ENCODE assay signal across 10 mouse cellular contexts in the genomic region with DNA sequence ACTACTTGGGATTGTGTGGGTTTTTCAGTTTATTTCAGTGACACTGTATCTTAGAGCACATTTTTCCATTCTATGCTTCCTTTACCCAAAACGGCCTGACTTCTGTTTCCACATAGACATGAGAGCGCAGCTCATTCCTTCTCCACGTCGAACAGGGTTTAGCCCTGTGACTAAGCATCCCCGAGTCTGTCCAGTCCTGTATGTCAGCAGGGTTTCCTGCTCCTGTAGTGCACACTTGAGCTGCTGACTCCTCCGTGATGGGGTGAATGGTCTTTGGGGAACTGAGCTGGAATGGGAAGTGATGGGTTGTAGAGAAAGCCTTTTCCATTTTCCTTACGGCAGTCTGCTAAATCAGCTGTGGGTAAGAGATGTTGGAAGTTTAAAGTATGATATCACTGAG.
DNase-seq lines count a peak whose midpoint lies in the region; ATAC-seq and TF ChIP-seq lines count a peak whose summit lies in the region.
"Had no signal": no experiment of that assay in that cellular context is flagged by ENCODE, and none has a peak within 500 bp of the region (broad histone marks: within the 10 kb centered on the region; RNA-seq: fewer than 3 reads in every experiment).

No protein-coding gene starts in this region.

- no peak overlapping the region for H3K9ac ChIP-seq in forebrain, embryonic 11.5 days (ENCODE audit: low read length)
- H3K9ac ChIP-seq in midbrain, embryonic 12.5 days (replicated peaks) = no peak overlapping the region
- no peak overlapping the region for H3K9ac ChIP-seq in midbrain, embryonic 11.5 days (ENCODE audit: low read length)
- H3K9ac ChIP-seq in forebrain, embryonic 16.5 days (replicated peaks; ENCODE audit: low read depth, low read length) = no peak overlapping the region
- H3K9ac ChIP-seq in neural tube, embryonic 15.5 days (replicated peaks) = no peak overlapping the region

- no peaks in the 10 kb centered on the region for H3K9me3 ChIP-seq in forebrain, embryonic 11.5 days (ENCODE audit: control insufficient read depth, low read length)
- no peaks in the 10 kb centered on the region for H3K9me3 ChIP-seq in forebrain, embryonic 10.5 days
- no peaks in the 10 kb centered on the region for H3K9me3 ChIP-seq in midbrain, embryonic 12.5 days
- no peaks in the 10 kb centered on the region for H3K9me3 ChIP-seq in midbrain, embryonic 11.5 days (ENCODE audit: control insufficient read depth, low read length)
- H3K9me3 ChIP-seq in forebrain, embryonic 16.5 days (ENCODE audit: control insufficient read depth, low read length) = no peaks in the 10 kb centered on the region
- H3K9me3 ChIP-seq in neural tube, embryonic 15.5 days (replicated peaks) = no peaks in the 10 kb centered on the region

- no peak overlapping the region for H3K4me2 ChIP-seq in forebrain, embryonic 11.5 days (ENCODE audit: low read depth, low read length, severe bottlenecking)
- H3K4me2 ChIP-seq in midbrain, embryonic 12.5 days (replicated peaks) = no peak overlapping the region
- H3K4me2 ChIP-seq in midbrain, embryonic 11.5 days = no peak overlapping the region
- H3K4me2 ChIP-seq in forebrain, embryonic 16.5 days (ENCODE audit: low read length) = no peak overlapping the region
- no peak overlapping the region for H3K4me2 ChIP-seq in neural tube, embryonic 15.5 days
- H3K4me2 ChIP-seq: liver, embryonic 11.5 days had no signal

- no peak overlapping the region for H3K4me3 ChIP-seq in forebrain, embryonic 11.5 days (ENCODE audit: low read depth, low read length)
- H3K4me3 ChIP-seq in forebrain, embryonic 10.5 days = no peak overlapping the region
- no peak overlapping the region for H3K4me3 ChIP-seq in midbrain, embryonic 12.5 days
- no peak overlapping the region for H3K4me3 ChIP-seq in midbrain, embryonic 11.5 days (ENCODE audit: low read depth, low read length)
- H3K4me3 ChIP-seq in forebrain, embryonic 16.5 days (replicated peaks; ENCODE audit: low read length) = no peak overlapping the region
- no peak overlapping the region for H3K4me3 ChIP-seq in neural tube, embryonic 15.5 days (replicated peaks)
- no peak overlapping the region for H3K4me3 ChIP-seq in cerebellum, adult 2 months (replicated peaks; ENCODE audit: insufficient read depth, low read depth, low read length)

- H3K27ac ChIP-seq in forebrain, embryonic 11.5 days (ENCODE audit: low read depth, low read length) = no peak overlapping the region
- no peak overlapping the region for H3K27ac ChIP-seq in forebrain, embryonic 10.5 days
- H3K27ac ChIP-seq in midbrain, embryonic 12.5 days (replicated peaks) = 0 out of 2 replicates have a peak overlapping the region, but pooled peaks have one; percentile 20
- no peak overlapping the region for H3K27ac ChIP-seq in midbrain, embryonic 11.5 days (ENCODE audit: low read depth, low read length)
- peak overlapping the region; percentile 71 for H3K27ac ChIP-seq in forebrain, embryonic 16.5 days (ENCODE audit: low read length)
- peak overlapping the region; percentile 14; the same call in 1 of the 2 replicates for H3K27ac ChIP-seq in neural tube, embryonic 15.5 days (replicated peaks)
- no peak overlapping the region for H3K27ac ChIP-seq in cerebellum, adult 2 months (ENCODE audit: insufficient read depth, low read length)

- WGBS in forebrain, embryonic 11.5 days = 79% methylated on average over 7 of the region's 7 CpGs
- WGBS in forebrain, embryonic 10.5 days = 83% methylated on average over 7 of the region's 7 CpGs
- WGBS in midbrain, embryonic 12.5 days = 69% methylated on average over 7 of the region's 7 CpGs
- WGBS in midbrain, embryonic 11.5 days = 75% methylated on average over 7 of the region's 7 CpGs
- 73% methylated on average over 7 of the region's 7 CpGs for WGBS in forebrain, embryonic 16.5 days
- WGBS in neural tube, embryonic 15.5 days = 65% methylated on average over 7 of the region's 7 CpGs
- WGBS in cerebellum, adult 2 months = 75% methylated on average over 7 of the region's 7 CpGs

- no peaks in the 10 kb centered on the region for H3K27me3 ChIP-seq in forebrain, embryonic 11.5 days (ENCODE audit: control insufficient read depth, insufficient read depth, low read length)
- H3K27me3 ChIP-seq in forebrain, embryonic 10.5 days (ENCODE audit: poor library complexity, severe bottlenecking) = no peaks in the 10 kb centered on the region
- no peaks in the 10 kb centered on the region for H3K27me3 ChIP-seq in midbrain, embryonic 12.5 days
- no peaks in the 10 kb centered on the region for H3K27me3 ChIP-seq in midbrain, embryonic 11.5 days (ENCODE audit: control insufficient read depth, insufficient read depth, low read length)
- no peaks in the 10 kb centered on the region for H3K27me3 ChIP-seq in forebrain, embryonic 16.5 days (replicated peaks; ENCODE audit: control insufficient read depth, insufficient read depth, low read length)
- no peaks in the 10 kb centered on the region for H3K27me3 ChIP-seq in neural tube, embryonic 15.5 days (replicated peaks)
- H3K27me3 ChIP-seq in cerebellum, adult 2 months (ENCODE audit: control insufficient read depth, insufficient read depth, low read length) = no peaks in the 10 kb centered on the region

- ATAC-seq in forebrain, embryonic 11.5 days (replicated peaks; ENCODE audit: low FRiP score) = 0 out of 2 replicates have a peak, but pooled peaks have one; percentile 12
- ATAC-seq in midbrain, embryonic 12.5 days (ENCODE audit: low FRiP score, low read depth) = 0 out of 2 replicates have a peak, but pooled peaks have one; percentile 27
- ATAC-seq in midbrain, embryonic 11.5 days (ENCODE audit: low FRiP score) = no peak
- ATAC-seq in forebrain, embryonic 16.5 days = no peak
- ATAC-seq in neural tube, embryonic 15.5 days (ENCODE audit: low FRiP score) = no peak

- DNase-seq in forebrain, embryonic 11.5 days (ENCODE audit: low spot score) = no peak
- DNase-seq in forebrain, embryonic 10.5 days (ENCODE audit: extremely low spot score, low spot score) = no peak
- DNase-seq in midbrain, embryonic 11.5 days (ENCODE audit: low spot score, missing footprints) = no peak
- DNase-seq in cerebellum, adult 2 months = no peak
- no peak for DNase-seq in layer of hippocampus, postnatal 25 days (ENCODE audit: extremely low spot score in 1 of 2, low spot score in 1 of 2)
- DNase-seq: cerebellum, adult 9-11 months had no signal

- TF ChIP-seq CTCF in cerebellum, adult 2 months (IDR thresholded peaks at IDR 0.05; ENCODE audit: borderline replicate concordance, insufficient read depth, low read depth, low read length) = no peak

- no peak for TF ChIP-seq POLR2A in cerebellum, adult 2 months (IDR thresholded peaks at IDR 0.05; ENCODE audit: borderline replicate concordance, insufficient read depth, low read length)

- no peaks in the 10 kb centered on the region for H3K4me1 ChIP-seq in forebrain, embryonic 11.5 days (replicated peaks; ENCODE audit: control insufficient read depth, insufficient read depth, low read length)
- H3K4me1 ChIP-seq in forebrain, embryonic 10.5 days = peaks cover 4% of the 10 kb centered on the region; the same call in 1 of the 2 replicates
- H3K4me1 ChIP-seq in midbrain, embryonic 12.5 days = peaks cover 6% of the 10 kb centered on the region
- peaks cover 4% of the 10 kb centered on the region; the same call in 1 of the 2 replicates for H3K4me1 ChIP-seq in midbrain, embryonic 11.5 days (ENCODE audit: control insufficient read depth, insufficient read depth, low read length)
- peaks cover 6% of the 10 kb centered on the region; the same call in 1 of the 2 replicates for H3K4me1 ChIP-seq in forebrain, embryonic 16.5 days (replicated peaks; ENCODE audit: control insufficient read depth, insufficient read depth, low read length)
- peaks cover 11% of the 10 kb centered on the region for H3K4me1 ChIP-seq in neural tube, embryonic 15.5 days
- H3K4me1 ChIP-seq in cerebellum, adult 2 months (ENCODE audit: control insufficient read depth, insufficient read depth, low read length) = peaks cover 2% of the 10 kb centered on the region; the same call in 1 of the 2 replicates

- H3K36me3 ChIP-seq in forebrain, embryonic 11.5 days (ENCODE audit: control insufficient read depth, insufficient read depth, low read length) = no peaks in the 10 kb centered on the region
- H3K36me3 ChIP-seq in forebrain, embryonic 10.5 days (replicated peaks) = peaks cover 5% of the 10 kb centered on the region
- H3K36me3 ChIP-seq in midbrain, embryonic 12.5 days = peaks cover 15% of the 10 kb centered on the region; the same call in 1 of the 2 replicates
- H3K36me3 ChIP-seq in midbrain, embryonic 11.5 days (ENCODE audit: control insufficient read depth, insufficient read depth, low read length) = no peaks in the 10 kb centered on the region
- peaks cover 5% of the 10 kb centered on the region; the same call in 1 of the 2 replicates for H3K36me3 ChIP-seq in forebrain, embryonic 16.5 days (ENCODE audit: control insufficient read depth, insufficient read depth)
- H3K36me3 ChIP-seq in neural tube, embryonic 15.5 days = peaks cover 11% of the 10 kb centered on the region; the same call in 1 of the 2 replicates

Comparison
In these comparisons a context has a peak if more than half of its experiments do, and no peak if none do; other contexts are left out.
1. ATAC-seq: peak in forebrain, embryonic 11.5 days (single experiment) and midbrain, embryonic 12.5 days (single experiment); none in midbrain, embryonic 11.5 days (single experiment), forebrain, embryonic 16.5 days (single experiment) and neural tube, embryonic 15.5 days (single experiment).
2. H3K27ac ChIP-seq: peak in midbrain, embryonic 12.5 days (single experiment), forebrain, embryonic 16.5 days (single experiment) and neural tube, embryonic 15.5 days (single experiment); none in forebrain, embryonic 11.5 days (single experiment), forebrain, embryonic 10.5 days (single experiment), midbrain, embryonic 11.5 days (single experiment) and cerebellum, adult 2 months (single experiment).